Mouse (Mus musculus): ENCODE data around the gene Ciita.
A peak's percentile ranks its signal among the peaks of the same experiment; 100 is the strongest.

Ciita gene

DNA sequence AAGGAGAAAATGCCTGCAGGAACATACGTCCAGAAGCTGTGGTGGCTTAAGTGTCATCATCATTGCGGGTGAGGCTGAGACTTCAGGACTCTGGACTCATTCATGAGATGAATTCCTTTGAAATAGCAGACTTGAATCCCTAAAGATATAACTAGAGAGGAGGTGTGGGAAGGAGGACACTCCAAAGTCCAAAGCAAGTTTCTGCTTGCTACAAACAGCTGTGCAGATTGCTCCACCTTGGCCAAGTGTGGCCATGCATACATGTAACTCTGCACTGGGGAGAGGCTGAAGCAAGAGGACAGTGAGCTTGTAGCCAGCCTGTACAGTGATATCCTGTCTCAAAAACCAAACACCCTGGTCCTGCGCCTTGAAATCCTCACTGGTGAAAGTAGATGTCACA lies 7.9 kb upstream of the Ciita start:
- DNase-seq (ENCODE audit: low read depth, low spot score) = no peak

DNA sequence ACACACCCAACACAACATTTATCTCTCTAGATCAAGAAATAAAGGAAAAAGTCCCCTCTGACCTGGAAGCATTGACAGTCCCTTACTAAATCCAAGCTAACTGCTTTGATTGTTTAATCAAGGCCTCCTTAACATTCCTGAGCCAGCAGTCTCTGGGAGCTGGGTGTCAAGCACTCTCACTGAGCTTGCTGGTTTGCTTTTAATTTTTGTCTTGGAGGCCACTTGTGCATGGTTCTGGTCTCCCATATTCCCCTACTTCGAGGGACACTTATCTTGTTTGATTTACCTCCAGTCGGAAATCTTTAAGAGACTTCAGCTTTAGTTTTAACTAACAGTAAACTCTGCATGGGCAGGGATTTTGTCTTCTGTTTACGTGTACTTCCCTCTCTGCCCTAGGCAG lies 4.9 kb upstream of the Ciita start:
- no peak for DNase-seq (ENCODE audit: low read depth, low spot score)

DNA sequence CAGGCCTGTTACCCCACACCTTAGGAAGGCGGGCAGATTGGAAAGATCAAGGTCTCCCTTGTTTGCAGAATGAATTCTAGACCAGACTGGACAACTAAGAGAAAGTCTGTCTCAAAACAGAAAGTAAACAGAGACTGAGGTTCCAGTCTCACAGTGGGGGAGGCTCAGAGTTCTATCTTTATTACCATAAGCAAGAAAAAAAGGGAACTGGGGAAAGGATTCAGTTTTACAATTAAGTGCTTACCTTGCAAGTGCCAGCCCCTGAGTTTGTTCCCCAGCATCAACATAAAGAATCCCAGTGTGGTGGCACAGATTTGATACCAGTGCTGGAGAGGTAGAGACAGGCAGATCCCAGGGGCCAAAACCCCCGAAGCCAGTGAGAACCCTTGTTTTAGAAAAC lies 3.9 kb upstream of the Ciita start:
- DNase-seq (ENCODE audit: low read depth, low spot score) = no peak

DNA sequence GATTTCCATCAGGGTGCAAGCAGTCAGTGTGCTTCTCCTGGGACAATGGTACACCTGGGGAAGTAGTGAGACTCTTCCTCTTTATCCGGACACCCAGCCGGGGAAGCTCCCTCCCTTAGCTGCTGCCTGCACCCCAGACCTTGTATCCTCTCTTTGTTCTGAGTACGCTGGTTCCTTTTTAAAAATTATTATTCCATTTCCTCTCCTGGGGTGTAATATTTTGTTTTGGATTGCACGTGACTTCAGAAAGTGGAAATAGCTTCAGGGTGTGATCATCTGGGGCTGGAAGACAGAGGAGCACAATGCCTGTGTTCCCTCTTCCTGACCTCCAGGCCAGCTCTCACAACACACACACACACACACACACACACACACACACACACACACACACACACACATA lies 2.5 kb downstream of the Ciita start:
- DNase-seq (ENCODE audit: low read depth, low spot score) = no peak

DNA sequence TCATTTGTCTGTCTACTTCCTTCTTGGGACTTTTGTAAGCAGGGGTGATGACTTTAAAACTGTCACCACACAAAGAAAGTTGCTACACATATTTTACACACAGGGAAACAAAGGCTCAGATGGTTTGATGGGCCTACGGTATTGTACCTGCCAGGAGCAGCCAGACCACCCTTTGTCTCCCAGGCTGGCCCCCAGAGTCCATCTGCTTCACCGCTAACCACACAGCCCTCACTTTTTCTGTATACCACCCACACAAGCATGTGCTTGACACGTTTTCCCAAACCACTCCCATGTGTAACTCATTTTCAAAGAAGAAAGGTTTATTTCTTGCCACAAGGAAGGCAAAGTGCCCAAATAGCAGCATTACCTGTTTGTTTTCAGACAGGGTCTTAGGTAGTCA lies 7.1 kb downstream of the Ciita start:
- DNase-seq (ENCODE audit: low read depth, low spot score) = no peak

DNA sequence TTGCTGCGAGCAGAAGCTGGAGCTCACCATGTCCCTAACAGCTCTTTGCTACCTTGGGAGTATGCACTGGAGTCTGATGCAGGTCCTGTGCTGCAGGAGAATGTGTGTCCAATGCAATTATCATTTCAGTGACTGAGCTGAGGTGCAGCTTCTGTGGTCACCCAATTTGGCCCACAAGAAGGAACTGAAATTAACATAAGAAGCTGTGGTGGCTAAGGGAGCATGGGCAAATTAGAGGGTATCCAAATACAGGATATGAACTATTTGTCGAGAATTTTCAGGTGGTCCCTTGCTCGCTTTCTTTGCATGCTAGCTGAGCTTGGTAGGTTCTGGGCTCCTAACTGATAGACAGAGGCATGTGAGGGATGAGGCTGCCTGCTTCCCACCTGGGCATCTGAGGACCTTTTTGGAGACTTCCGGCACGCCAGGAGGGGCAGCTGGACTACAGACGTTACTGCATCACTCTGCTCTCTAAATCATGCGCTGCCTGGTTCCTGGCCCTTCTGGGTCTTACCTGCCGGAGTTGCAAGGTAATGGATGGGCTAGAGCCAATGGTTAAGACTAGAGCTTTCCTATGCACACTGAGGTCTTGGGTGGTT lies 8.1 kb downstream of the Ciita start:
- DNase-seq (ENCODE audit: low read depth, low spot score) = no peak

DNA sequence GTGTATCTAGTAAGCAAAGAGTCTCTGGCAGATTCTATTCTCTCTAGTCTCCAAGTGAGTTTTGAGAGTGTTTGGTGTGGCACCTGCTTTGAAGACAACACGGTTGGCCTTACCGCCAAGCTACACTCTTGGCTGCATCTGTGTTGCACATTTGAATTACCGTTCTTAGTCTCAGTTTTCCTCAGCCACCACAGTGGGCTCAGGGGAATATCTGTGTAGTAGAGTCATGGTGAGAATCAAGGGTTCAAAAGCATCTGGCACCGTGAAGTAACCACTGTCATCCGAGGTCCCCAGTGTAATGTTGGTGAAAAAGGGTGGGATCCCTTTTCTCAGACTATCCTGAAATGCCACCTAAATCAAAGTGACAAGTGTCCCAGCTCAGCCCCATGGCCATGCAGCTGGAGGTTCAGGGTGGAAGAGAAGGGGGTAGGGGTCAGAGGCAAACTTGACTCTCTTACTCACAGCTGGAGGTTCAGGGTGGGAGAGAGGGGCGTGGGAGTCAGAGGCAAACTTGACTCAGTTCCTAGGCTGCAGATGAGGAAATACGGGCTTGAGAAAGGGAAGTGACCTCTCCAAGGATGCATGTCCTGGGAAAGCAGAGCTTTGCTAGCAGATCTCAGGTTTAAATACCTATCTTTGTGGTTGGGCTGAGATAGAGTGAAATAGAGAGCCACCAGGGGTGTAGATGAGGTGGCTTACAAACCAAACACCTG lies 9.1 kb downstream of the Ciita start:
- DNase-seq (ENCODE audit: low read depth, low spot score) = no peak

DNA sequence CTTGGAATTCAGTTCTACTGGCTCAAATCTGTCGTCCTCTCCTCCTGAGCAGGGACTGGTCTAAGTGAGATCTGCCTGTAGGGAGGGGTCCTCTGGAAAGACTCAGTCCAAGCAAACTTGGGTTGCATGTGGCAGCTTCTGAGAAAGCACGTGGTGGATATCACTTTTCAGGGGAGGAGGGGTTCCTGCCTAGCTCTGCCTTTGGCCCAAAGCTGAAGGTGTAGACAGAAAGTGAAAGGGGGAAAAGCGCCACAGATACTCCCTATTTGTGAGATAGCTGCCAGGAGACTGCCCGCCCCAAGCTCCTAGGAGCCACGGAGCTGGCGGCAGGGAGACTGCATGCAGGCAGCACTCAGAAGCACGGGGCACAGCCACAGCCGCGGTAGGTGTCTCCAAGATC lies 9.6 kb downstream of the Ciita start:
- no peak for DNase-seq (ENCODE audit: low read depth, low spot score)

DNA sequence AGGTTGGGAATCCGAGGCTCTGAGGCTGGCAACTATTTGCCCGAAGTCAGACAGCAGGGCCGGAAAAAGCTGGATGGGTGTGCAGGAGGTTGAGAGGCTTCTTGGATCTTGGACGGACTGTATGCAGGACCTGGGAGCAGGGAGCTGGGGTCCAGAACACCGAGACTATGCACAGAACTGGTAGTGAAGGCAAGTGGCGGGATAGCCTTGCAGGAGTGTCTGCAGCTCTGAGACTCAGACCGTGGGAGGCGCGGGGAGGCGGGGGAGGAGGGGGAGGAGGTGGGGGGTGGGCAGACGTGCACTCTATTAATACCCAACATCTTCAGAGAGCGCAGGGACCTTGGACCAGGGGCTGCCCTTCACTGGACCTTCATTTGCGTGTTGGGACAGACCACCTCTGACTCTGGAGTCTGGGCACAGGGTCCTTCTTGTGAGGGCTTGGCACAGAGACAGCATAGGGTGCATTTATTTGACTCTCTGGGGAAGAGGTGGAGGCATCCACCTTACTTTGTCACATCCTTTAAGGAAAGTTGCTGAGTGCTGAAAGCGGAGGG lies 10.1 kb downstream of the Ciita start:
- DNase-seq (ENCODE audit: low read depth, low spot score) = no peak

DNA sequence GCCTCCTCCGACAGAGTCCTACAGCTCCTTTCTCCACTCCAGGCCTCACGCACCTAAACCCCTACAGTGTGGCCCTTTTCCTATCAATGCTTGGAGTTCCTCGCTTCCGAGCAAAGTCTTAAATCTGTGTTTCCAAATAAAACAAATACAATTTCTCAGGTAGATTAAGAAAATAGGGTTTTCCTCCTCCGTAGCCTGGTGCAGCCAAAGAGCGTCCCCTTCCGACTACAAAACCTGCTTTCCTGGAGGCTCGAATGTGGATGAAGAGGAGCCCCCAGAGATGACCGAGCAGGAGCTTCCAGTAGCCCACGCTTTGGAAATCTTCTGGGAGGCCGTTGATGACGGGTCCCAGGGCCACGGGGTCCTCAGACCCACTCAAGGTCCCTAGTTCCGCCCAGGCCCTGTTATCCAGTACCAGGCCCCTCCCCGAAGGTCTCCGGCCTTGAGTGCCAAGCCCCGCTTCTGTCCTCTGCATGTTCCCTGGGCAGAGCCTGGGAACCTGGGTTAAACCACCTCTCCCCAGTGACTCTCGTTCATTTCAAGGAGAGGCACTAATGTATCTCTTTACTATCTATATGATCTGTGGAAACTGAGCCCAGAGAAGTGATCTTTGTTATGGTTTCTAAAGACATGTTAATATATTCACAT lies 10.8 kb downstream of the Ciita start:
- DNase-seq (ENCODE audit: low read depth, low spot score) = no peak

DNA sequence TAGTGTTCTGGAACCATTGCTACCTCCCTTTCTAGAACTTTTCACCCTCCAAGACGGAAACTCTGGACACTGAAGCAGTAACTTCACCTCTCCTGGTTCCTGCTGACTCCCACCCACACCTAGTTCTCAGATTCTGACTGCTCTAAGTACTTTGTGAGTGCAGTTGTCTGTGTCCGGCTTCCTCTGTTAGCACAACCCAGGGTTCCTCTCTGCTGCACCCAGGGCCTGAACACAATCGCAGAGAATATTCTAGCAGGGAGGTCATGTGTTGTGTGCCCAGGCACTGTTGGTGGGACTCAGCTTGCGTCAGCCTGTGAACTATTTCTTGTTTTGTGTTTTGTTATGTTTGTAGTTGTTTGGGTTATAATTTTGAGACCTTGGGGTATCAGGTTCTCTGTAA lies 11.9 kb downstream of the Ciita start:
- no peak for DNase-seq (ENCODE audit: low read depth, low spot score)

DNA sequence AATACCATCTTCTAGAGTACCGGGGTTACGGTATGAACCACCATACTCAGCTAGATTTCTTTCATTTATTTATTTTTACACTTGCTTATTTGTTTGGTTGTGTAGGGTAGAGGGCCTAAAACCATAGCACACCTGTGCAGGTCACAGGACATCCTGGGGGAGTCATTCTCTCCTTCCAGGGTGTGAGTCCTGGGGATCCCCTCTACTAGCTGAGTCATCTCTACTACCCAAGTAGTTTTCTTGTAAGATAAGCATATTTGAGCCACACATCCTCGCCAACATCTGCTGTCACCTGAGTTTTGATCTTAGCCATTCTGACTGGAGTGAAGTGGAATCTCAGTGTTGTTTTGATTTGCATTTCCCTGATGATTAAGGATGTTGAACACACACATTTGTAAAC lies 12.7 kb downstream of the Ciita start:
- DNase-seq (ENCODE audit: low read depth, low spot score) = no peak

DNA sequence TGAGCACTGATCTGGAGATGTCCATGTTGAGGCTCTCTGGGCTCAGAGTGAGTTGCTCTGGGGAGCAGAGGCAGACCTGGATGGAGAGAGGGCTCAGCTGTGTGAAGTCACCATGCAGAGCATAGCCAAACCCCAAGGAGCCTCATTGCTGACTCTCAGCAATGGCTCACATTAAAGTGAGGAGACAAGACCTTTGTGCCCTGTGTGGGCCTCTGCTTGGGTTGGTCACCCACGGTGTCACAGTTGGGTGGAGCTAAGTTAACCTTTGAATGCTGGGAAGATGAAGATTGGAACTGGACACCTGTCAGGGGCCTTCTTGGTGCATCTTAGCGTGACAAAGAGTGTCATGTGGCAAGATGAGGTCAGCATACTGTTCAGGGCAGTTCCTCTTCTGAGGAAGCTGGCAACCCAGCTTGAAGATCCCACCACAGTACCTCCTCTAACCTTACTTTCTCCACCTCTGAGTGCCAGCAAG lies 16.0 kb downstream of the Ciita start:
- DNase-seq (ENCODE audit: low read depth, low spot score) = no peak

DNA sequence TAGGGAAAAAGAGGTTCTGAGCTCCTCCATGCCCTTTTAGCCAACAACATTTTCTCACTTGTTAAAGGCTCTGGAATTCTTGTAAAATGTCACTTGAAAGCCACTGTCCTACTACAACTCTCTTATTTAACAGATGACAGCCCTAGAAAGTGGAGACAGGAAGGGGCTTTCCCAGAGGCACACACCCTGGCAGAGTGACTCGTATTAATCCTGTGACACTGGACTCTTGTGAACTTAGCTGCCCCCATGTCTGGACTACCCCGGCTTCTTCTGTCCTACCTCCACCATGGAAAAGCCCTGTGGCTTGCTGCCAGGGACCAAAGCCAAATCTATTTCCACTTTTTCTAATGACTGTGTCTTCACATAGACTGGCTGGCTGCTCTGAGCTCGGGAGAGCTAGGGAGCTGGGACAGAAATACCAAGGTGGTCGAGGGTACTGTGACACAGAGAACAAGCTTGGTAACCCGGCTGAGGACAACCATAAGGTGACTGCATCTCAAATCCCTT lies 18.3 kb downstream of the Ciita start:
- DNase-seq (ENCODE audit: low read depth, low spot score) = no peak

DNA sequence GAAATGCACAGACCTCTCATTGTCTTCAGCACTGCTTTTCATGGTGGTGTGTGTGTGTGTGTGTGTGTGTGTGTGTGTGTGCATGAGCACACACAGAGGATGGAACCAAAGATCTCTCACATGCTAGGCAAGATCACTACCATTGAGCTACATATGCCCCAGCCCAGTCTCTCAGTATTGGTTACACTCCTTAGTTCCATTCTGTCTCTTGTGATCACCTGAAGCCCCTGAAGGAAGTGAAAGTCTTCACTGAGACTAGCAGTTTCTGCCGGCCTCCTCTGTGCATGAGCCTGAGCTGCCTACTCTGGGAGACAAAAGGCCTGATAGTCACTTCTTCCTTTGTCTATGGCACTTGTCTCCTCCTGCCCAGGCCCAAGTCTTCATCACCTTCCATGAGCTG lies 19.3 kb downstream of the Ciita start:
- DNase-seq (ENCODE audit: low read depth, low spot score) = no peak

DNA sequence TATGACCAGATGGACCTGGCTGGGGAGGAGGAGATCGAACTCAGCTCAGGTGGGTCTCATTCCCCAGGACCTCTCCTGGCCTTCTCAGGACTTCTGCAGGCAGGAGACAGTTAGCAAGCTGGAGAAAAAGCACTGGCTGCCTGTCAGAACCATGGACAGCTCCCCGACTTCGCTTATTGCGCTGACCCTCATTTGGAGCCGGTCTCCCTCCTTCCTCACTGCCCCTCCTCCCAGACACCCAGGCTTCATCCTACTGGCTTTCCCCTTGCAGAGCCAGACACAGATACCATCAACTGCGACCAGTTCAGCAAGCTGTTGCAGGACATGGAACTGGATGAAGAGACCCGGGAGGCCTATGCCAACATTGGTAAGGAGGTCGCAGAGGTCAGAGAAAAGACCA lies 22.0 kb downstream of the Ciita start:
- DNase-seq (ENCODE audit: low read depth, low spot score) = peak; percentile 33

DNA sequence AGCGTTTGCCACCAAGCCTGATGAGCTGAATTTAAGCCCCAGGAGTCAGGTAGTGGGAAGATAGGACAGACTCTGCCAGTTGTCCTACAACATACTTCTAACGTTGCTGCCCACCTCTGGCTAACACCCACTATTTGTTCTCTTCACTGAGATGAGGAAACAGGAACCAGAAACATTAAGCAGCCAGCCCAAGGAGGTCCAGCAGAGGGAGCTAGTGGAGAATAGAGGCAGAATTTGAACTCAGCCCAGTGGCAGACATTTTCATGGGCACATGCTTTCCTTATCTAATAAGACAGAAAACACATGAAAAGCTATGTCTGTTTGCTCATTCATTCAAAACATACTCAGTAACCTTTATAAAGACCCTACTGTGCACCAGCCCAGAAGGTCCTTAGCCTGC lies 23.2 kb downstream of the Ciita start:
- no peak for DNase-seq (ENCODE audit: low read depth, low spot score)

DNA sequence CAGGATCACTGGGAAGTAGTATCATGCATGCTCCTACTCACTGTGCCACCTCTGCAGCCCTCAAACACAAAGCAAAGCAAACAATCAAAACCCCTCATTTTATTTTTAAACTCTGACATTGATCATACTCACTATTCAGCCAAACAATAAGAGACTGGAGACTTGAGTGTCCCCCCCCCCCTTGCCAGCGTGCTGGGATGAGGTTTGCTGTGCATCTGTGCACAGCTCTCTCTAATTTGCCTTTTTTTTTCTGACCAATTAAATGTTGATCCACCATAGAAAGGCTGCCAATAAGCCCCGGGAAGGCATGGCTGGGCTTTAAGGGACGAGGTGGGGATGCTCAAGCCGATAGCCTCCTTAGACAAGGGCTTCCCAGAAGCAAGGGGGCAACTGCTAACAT lies 27.6 kb downstream of the Ciita start:
- no peak for DNase-seq (ENCODE audit: low read depth, low spot score)

DNA sequence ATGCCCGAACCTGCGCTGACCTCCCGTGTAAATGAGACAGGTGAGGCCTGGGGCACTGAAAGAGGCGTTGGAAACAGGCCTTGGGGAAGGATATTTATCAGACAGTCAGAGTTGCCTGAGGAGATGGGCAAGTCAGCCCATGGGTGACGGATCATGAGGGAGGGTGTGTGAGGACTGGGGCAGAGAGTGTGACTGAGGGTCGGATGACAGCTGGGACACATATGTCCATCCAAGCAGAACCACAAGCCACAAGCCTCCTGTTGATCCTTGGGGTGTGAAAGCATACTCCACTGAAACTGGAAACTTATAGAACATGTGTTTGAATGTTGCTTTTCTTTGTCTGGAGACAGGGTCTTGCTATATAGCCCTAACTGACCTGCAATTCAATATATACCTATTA lies 28.8 kb downstream of the Ciita start:
- DNase-seq (ENCODE audit: low read depth, low spot score) = no peak

DNA sequence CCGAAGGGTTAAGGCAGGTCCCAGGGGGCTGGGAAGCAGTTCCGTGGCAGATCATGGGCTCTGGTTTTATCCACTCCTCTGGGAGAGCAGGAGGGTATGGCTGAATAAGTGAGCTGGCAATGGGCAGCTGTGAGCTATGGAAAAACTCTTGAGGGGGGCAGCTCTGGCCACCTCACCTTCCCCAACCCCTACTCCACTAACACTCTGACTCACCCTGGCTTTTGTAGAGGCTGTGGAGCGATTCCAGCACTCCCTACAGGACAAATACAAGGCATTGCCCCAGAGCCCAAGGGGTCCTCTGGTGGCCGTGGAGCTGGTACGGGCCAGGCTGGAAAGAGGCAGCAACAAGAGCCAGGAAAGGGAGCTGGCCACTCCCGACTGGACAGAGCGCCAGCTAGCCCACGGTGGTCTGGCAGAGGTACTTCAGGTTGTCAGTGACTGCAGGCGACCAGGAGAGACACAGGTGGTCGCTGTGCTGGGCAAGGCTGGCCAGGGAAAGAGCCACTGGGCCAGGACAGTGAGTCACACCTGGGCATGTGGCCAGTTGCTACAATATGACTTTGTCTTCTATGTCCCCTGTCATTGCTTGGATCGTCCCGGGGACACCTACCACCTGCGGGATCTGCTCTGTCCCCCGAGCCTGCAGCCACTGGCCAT lies 30.7 kb downstream of the Ciita start:
- DNase-seq (ENCODE audit: low read depth, low spot score) = no peak

DNA sequence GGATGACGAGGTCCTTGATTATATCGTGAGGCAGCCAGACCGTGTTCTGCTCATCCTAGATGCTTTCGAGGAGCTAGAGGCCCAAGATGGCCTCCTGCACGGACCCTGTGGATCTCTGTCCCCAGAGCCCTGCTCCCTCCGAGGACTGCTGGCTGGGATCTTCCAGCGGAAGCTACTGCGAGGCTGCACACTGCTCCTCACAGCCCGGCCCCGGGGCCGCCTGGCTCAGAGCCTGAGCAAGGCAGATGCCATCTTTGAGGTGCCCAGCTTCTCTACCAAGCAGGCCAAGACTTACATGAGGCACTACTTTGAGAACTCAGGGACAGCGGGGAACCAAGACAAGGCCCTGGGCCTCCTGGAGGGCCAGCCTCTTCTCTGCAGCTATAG lies 31.3 kb downstream of the Ciita start:
- no peak for DNase-seq (ENCODE audit: low read depth, low spot score)

DNA sequence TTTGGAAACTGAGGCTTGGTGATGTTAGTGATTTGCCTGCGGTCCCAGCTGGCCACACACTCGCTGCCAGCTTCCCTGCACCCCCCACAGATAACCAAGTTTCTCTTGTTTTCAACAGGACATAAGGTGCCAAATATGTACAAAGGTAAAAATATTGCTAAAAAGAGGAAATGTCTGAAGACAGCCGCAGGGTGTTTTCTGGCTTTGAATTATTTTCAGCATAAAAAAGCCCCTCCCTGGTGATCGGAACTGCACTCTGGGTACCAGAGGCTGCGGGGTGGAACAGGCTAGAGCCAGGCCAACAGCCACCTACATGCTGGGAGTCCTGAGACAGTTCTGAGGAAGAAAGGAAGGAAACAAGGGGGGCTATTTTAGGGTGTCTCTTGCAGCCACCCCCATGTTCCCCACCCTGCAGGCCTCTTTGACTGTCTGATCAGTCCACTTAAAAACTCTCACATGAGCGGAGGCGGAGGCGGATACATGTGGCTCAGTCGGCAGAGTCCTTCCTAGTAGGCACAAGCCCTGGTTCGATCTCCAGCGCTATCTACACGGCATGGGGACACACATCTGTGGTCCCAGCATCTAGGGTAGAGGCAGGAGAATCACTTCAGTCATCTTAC lies 36.2 kb downstream of the Ciita start:
- no peak for DNase-seq (ENCODE audit: low read depth, low spot score)

Measured in WW6 (cell line).